Mouse (Mus musculus) bone marrow, adult 2 months (tissue): ENCODE results near the gene Gpr61. TPM values are rescaled to one million over a fixed set of nuclear protein-coding genes. Genes with fewer than 3 reads are reported as not detected.

Experiments used
- H3K27ac ChIP-seq: fragments of 200-500 bp; 2 replicates; pipeline ENCODE4 v1.5.1; 2012; ENCODE audit warnings: low read depth, mild to moderate bottlenecking, control low read depth, inconsistent platforms, low read length; ENCODE audit not compliant: control insufficient read depth, poor library complexity, insufficient read depth
- H3K4me1 ChIP-seq: fragments of 200-500 bp; 2 replicates; pipeline ENCODE4 v1.6.1; 2011; ENCODE audit warnings: low read length; ENCODE audit not compliant: control insufficient read depth, insufficient read depth
- H3K4me3 ChIP-seq: fragments of 200-500 bp; replicated peaks from 2 replicates; pipeline ENCODE3; 2011; ENCODE audit warnings: mild to moderate bottlenecking, low read depth, low read length, control low read depth; ENCODE audit not compliant: control insufficient read depth
- CTCF ChIP-seq: fragments of 200-500 bp; IDR thresholded peaks from 2 replicates; pipeline ENCODE4 v1.5.1; 2011; ENCODE audit warnings: low read length, control low read depth; ENCODE audit not compliant: control insufficient read depth, insufficient read depth
- POLR2A ChIP-seq: fragments of 200-500 bp; IDR thresholded peaks from 2 replicates; pipeline ENCODE4 v1.6.1; 2011; ENCODE audit warnings: low read depth, mild to moderate bottlenecking, control low read depth, low read length, borderline replicate concordance; ENCODE audit not compliant: control insufficient read depth
- WGBS: fragments of 180-500 bp; shearing (Covaris S2); methylation state at CpG from one replicate; pipeline ENCODE4 v1.1.7; 2018; 5-methylcytosine and 5-hydroxymethylcytosine counted together
- polyA plus RNA-seq: library from polyadenylated mRNA; stranded (reverse); fragments of >200 nt; gene quantifications from 2 replicates; pipeline ENCODE4 v1.2.4, GENCODE M21; 2011; ENCODE audit warnings: low replicate concordance; ENCODE audit not compliant: missing spikeins, insufficient read depth, insufficient read length

The Gpr61 gene
- polyA plus RNA-seq, 1 experiment = not detected

- peak within 1 kb of the TSS; percentile 98 for H3K27ac ChIP-seq
- TF ChIP-seq CTCF = peak; percentile 39; the same call in 1 of the 2 replicates
- peak; percentile 98 for TF ChIP-seq POLR2A
- peak within 1 kb of the TSS; percentile 95 for H3K4me3 ChIP-seq
- WGBS = under 1% methylated on average over 63 of the region's 63 CpGs
- peaks cover 2% of the 10 kb centered on the region; the same call in 1 of the 2 replicates for H3K4me1 ChIP-seq
Observed at GRCm38 (mm10) chr3:108145534-108146445, 8.9 kb downstream of the Gpr61 start, which contains the start of gene Gnai3. Gene Gnai3 (minus strand): TSS chr3:108146146.

- no peak overlapping the region for H3K4me3 ChIP-seq
- TF ChIP-seq POLR2A (no peak), CTCF (no peak)
- 38% methylated on average over 4 of the region's 4 CpGs for WGBS
- peaks cover 1% of the 10 kb centered on the region; the same call in 1 of the 2 replicates for H3K4me1 ChIP-seq
- no peak overlapping the region for H3K27ac ChIP-seq
Observed at GRCm38 (mm10) chr3:108140786-108141185, 13.9 kb downstream of the Gpr61 start.

GRCm38 (mm10) chr3:108139113-108139512, 15.6 kb downstream of the Gpr61 start:
- Histone ChIP-seq H3K4me3 (no peak overlapping the region), H3K4me1 (peaks cover 1% of the 10 kb centered on the region; the same call in 1 of the 2 replicates), H3K27ac (no peak overlapping the region)
- TF ChIP-seq CTCF = no peak
- no peak for TF ChIP-seq POLR2A
- 54% methylated on average over 1 of the region's 1 CpGs for WGBS

- Histone ChIP-seq H3K27ac (no peak overlapping the region), H3K4me3 (no peak overlapping the region), H3K4me1 (peaks cover 8% of the 10 kb centered on the region; the same call in 1 of the 2 replicates)
- no peak for TF ChIP-seq CTCF
- 20% methylated on average over 11 of the region's 11 CpGs for WGBS
Observed at GRCm38 (mm10) chr3:108134701-108135100, 20.0 kb downstream of the Gpr61 start.

- H3K27ac ChIP-seq = peak overlapping the region; percentile 20; the same call in 1 of the 2 replicates
- TF ChIP-seq CTCF = no peak
- no peak for TF ChIP-seq POLR2A
- H3K4me1 ChIP-seq = peaks cover 8% of the 10 kb centered on the region
- 54% methylated on average over 1 of the region's 1 CpGs for WGBS
- H3K4me3 ChIP-seq = no peak overlapping the region
Observed at GRCm38 (mm10) chr3:108132484-108132883, 22.2 kb downstream of the Gpr61 start.

GRCm38 (mm10) chr3:108131821-108132220, 22.9 kb downstream of the Gpr61 start:
- Histone ChIP-seq H3K4me3 (no peak overlapping the region), H3K4me1 (peaks cover 8% of the 10 kb centered on the region), H3K27ac (no peak overlapping the region)
- 63% methylated on average over 1 of the region's 1 CpGs for WGBS
- no peak for TF ChIP-seq CTCF
- TF ChIP-seq POLR2A = no peak

- peaks cover 8% of the 10 kb centered on the region for H3K4me1 ChIP-seq
- 86% methylated on average over 5 of the region's 5 CpGs for WGBS
- TF ChIP-seq POLR2A = no peak
- no peak for TF ChIP-seq CTCF
- no peak overlapping the region for H3K4me3 ChIP-seq
- no peak overlapping the region for H3K27ac ChIP-seq
Observed at GRCm38 (mm10) chr3:108131216-108131615, 23.5 kb downstream of the Gpr61 start.

GRCm38 (mm10) chr3:108129804-108130203, 24.9 kb downstream of the Gpr61 start:
- TF ChIP-seq CTCF (no peak), POLR2A (no peak)
- 61% methylated on average over 4 of the region's 4 CpGs for whole genome bisulfite sequencing
- Histone ChIP-seq H3K4me3 (no peak overlapping the region), H3K27ac (no peak overlapping the region), H3K4me1 (peaks cover 8% of the 10 kb centered on the region)
